Mouse (Mus musculus): ENCODE results near the gene S100a13.
A peak's percentile ranks its signal among the peaks of the same experiment; 100 is the strongest.

Gene S100a13

DNA sequence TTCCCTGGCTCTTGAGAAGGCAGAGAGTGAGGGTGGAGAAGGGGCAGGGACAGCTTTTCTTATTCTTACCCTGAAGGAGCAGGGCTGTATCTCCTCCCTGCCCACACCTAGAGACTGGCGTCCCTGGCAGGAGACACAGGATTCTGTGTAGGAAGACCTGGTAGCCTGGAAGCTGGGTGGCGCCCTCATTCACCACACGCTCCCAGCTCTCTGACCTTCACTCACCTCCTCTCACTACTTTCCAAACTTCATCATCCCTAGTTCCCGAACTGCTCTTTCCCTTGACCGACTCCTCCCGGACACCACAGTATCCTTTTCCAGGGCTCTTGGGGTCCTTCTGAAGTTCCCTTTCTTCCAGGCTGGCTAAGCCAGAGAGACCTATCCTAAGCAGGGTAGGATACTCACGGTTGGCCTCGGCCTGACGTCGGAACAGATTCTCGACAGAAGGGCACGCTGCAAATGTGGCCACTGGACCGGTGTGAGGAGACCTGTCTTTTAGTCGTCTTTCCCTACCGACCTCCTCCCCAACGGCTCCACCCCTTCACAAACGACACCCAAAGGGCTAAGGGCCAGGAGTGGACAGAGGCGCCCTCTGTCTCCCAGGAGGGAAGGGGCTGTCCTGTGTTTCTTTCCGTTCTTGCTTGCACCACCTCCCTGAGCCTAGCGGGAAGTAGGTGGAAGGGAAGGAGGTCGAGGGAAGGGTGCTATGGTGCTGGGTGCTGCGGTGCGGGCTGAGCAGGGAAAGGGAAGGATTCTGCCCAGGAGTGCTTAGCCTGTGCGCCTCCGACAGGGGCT lies at the start of gene S100a13, which contains the start of gene S100a1:
S100a13 (plus strand) TSS at position 640 of the 795 bp plus-strand sequence.
S100a1 (minus strand) TSS at position 597 of the 795 bp plus-strand sequence.
- peak; percentile 30 to 44 for DNase-seq

- no peak for DNase-seq
Measured at GRCm38 (mm10) chr3:90464552-90465080, 49.6 kb upstream of the S100a13 start.

DNA sequence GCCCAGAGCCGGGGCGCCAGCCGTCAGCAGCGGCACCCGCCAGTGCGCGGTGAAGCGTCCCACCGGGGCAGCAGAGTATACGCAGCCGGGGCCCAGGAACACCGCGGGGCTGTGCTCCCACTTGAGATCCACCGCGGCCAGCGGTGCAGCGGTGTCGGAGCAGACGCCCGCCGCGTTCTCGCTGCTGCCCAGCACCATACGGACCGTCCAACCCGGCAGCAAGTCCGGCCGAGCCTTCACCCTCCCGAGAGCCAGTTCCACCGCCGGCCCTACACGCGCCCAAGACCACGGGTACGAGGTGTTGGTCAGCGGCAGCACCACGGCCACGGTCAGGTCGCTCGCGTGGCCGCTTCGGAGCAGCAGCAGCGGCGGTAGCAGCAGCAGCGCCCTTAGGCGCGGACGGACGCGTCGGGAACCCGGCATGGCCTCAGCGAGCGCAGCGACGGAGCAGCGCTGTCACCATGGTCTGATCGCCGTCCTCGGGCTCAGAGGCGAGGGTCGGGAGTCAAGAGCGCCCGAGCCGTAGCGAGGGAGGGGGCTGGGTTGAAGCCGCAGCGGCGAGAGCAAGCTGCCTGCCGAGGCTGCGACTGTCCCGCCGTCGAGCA lies 49.1 kb upstream of the S100a13 start:
- no peak for DNase-seq

DNA sequence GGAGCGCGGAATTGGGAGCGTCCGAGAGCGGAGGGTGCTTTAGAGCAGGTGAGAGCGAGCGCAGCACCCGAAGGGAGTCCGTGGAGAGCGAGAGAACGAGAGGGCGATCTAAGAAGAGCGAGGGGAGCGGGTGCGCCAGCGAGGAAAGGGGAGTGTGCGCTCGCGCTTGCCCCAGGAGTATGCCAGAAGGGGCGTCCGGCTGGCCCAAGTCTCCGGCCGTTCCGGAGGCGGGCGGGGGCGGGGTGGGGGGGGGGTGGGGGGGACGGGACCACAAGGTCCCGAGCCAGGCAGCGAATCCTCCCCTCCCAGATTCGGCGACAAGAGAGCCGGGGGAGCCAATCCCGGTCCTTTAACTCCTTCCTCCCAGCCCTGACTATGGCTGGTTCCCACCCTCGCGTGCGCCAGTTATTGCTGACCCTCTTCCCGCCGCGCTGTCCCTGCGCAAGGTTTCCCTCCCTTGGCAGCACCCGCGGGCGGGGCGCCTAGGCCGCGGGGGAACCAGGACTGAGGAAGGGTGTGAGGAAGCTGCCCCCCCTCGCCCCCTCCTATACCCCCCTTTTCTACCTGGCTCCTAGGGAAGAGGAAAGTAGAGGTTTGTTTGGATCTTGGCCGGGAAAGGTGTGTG lies 48.4 kb upstream of the S100a13 start, which contains the start of gene Npr1:
Npr1 (minus strand) TSS at position 181 of the 625 bp plus-strand sequence.
- DNase-seq = no peak

DNA sequence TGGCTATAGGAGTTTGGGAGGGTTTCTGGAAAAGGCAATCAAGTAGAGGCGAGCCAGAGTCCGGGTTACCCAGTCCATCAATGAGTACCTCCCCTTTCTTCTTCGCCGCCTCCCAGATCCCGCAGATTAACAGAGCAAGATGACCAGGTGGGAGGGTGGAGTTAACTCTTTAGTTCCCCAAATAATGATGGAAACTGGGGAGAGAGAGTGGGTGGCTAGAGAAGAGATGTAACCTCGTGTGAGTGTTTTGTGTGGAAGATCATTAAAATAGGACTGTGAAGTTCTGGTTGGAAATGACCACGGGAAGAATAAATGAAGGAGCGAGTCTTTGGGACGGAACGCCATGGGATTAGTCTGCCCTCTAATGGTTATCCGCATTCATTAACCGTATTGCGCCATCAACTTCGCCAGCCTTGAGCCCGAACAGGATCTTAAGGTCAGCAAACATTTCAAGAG lies 47.9 kb upstream of the S100a13 start:
- no peak for DNase-seq

DNA sequence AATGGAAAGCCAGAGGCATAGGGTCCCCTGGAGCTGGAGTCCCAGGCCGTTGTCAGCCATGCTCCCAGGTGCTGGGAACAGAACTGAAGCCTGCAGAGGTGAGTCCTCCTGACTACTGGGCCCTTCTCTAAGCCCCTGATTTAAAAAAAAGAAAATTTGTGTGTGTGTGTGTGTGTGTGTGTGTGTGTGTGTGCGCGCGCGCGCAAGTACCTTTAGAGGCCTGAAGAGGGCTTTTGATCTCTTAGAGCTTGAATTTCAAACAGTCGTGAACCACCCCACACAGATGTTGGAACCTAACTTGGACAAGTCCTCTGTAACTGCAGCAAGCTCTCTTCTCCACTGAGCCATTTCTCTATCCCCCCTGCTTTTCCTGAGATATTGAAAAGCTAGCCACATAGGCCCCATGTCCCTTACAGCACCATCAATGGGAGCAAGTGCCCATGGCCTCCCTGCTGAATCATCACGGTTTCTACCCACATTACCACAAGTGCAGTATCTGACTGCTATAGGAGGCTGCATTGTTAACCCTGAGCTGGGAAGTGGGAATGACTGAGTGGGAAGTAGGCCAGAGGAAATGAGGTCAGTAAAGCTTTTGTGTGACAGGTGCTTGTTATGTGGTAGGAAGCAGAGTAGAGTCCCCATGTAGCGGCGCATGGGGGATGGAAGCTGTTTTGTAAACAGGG lies 46.5 kb upstream of the S100a13 start:
- DNase-seq = no peak

DNA sequence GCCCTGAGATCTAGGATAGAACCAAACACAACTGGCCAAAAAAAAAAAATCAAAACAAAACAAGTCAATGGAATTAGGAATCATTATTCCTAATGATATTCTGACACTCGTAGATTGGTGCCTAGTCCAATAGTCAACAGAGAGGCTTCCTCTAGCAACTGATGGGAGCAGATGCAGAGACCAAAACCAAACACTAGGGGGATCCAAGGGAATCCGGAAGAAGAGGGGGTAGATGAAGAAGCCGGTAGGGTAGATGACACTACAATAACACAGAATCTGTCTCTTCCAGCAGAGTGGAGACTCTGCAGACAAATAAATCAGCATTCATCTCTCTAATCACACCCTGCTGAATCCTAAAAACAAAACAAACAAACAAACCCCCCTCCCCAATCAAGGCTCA lies 42.0 kb upstream of the S100a13 start:
- DNase-seq = peak in 1 of 2 experiments; percentile 46

DNA sequence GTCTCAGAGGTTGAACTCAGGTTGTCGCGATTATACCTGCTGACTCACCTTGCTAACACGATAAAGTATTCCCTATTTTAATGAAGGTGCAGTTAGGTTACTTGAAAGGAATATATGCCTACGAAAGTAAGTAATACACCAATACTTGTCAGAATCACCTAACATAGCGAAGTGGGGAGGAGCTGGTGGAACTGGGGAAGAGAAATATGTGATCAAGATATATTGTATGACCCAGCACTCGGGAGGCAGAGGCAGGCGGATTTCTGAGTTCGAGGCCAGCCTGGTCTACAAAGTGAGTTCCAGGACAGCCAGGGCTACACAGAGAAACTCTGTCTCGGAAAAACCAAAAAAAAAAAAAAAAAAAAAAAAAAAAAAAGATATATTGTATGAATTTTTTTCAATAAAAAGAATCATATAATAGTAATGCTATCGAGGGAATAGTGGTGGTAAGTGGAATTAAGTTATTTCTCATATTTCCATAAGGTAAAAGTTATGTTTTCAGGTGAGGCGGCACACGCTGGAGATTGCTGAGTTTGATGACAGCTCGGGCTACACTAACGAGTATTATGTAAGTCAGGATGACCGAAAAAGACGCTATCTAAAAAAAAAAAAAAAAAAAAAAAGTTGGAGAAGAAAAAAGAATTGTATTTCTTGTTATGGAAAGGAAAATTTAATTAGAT lies 38.9 kb upstream of the S100a13 start:
- DNase-seq = no peak

DNA sequence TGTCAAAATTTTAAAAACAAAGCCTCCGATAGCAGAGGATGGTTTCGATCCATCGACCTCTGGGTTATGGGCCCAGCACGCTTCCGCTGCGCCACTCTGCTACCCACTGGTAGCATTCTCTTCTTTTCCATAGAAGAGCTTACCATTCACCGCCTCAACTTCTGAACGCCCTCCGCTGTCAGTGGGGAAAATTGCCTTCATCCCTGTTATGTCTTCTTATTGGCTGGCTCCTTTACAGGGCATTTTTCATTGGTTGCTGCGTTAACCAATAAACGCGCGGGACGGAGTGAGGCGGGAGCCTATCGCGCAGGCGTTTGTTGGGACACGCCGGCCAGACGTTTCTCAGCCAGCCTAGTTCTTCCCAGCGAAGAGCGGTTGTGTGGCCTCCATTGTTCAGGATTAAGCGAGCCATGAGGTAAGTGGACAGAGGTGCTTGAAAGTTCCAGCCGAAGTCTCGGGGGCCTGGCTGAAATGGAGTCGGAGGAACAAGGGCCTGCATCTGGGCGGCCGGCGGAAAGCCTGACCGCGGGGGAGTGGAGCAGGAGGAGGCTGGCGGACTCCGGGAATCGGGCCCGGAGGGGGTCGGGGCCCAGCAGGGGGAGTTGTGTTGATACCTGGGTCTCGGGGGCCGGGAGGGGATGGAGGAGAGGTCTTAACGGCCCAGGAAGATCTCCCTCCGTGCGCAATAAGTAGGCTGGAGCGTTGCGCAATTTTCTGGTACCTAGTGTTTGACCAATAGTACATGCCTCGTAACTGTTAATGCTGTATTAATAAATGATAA lies 38.2 kb upstream of the S100a13 start, which contains the start of gene Ilf2:
Ilf2 (plus strand) TSS at position 296 of the 781 bp plus-strand sequence.
- DNase-seq = peak; percentile 90 to 93

- DNase-seq = no peak
Measured at GRCm38 (mm10) chr3:90486998-90487397, 27.2 kb upstream of the S100a13 start.

- DNase-seq = no peak
Measured at GRCm38 (mm10) chr3:90488576-90488975, 25.7 kb upstream of the S100a13 start.

DNA sequence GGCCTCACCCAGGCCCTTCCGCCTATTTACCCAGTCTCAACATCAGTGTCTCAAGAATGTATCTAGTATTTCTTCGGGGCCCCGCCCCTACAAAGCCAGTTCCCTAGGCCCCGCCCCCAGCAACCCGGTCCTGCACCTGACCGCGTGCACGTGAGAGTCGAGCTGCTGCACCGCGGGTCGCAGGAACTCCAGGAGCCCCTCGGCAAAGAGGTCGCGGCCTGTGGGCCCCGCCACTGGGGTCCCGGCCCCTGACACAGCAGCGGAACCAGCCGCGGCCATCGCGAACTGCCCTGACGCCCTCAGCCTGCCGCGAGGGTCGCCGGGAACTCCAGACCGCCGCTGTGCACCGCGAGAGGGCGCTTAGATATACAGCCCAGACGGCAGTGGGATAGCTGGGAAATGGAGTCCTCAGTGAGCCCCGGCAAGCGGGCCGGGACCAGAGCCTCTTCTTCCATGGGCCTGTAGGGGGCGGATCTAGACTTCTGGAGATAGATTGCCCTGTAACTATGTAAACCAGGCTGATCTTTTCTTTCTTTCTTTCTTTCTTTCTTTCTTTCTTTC lies 23.5 kb upstream of the S100a13 start, which contains the start of gene Snapin:
Snapin (minus strand) TSS at position 338 of the 561 bp plus-strand sequence.
- DNase-seq = peak; percentile 89 to 92

- DNase-seq = peak in 1 of 2 experiments; percentile 50
Measured at GRCm38 (mm10) chr3:90491350-90491749, 22.9 kb upstream of the S100a13 start.

GRCm38 (mm10) chr3:90493831-90494540 lies 20.2 kb upstream of the S100a13 start:
- no peak for DNase-seq

DNA sequence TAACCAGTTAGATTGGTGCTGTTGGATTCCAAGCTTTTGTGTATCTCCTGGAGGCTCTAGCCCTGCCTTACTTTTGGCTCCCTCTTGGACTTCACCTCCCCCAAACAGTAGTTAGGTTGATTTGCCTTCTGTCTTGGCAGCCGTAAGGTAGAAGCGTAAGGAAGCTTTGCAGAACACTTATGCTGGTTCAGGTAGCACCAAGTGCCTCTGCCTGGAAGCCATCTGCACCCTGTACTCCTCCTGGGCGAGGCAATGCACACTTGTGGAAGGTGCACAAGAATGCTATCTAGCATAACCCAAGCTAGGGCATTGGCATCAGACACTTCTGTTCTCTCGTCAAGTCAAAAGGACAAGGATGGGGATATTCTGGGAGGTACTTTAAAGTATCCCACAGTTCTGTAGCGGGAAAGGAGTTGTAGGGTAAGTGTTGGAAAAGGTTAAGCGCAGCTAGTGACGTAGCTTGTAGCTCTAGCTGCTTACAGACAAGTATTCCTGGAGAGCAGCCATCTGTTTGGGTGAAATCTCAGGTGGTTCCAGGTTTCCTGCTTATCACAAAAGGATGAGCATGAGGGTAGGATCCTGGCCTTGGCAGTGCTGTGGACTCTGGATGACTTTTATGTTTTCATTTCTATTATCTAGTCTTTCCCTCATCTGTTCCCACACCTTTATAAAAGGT lies 18.2 kb upstream of the S100a13 start:
- no peak for DNase-seq

DNA sequence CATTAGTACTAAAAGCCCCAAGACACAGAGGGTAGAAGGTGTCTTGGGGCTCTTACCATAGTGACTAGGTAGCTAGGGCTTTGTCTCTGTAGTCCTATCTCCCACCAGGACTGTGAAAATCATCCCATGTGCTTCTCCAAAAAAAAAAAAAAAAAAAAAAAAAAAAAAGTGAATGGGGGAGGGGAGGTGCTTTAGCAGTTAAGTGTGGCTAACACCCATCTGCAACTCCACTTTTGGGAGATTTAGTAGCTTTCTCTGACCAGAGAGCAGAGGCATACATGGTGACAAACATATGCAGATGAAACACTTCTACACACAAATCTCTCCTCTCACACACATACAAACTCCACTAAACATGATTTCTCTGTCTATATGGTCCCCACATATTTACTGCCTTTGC lies 16.6 kb upstream of the S100a13 start:
- no peak for DNase-seq

- no peak for DNase-seq
Measured at GRCm38 (mm10) chr3:90503444-90503843, 10.8 kb upstream of the S100a13 start.

- DNase-seq = no peak
Measured at GRCm38 (mm10) chr3:90505216-90505615, 9.0 kb upstream of the S100a13 start.

DNA sequence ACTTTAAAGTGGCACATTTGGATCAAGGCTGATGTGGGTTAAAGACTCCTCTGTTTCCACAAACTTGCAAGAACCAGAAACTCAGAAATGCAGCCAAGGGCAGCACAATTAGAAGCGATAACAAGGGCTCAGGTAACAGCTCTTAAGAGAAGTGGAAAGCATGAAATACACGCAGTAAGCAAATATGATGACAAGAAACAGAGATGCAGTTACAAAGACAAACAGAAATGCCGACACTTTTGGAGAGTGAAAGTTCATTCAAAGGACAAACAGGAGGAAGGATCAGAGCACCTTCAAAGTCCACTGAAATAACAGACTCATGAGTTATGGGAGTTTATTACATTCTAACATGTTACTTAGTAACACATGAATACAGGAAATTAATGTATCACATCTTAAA lies 7.9 kb upstream of the S100a13 start:
- no peak for DNase-seq
